Mouse (Mus musculus) cerebellum, postnatal 10 days (tissue): ENCODE measurements around the gene Mrpl20.
A peak's percentile ranks its signal among the peaks of the same experiment; 100 is the strongest.
"Not testable (repeated sequence)": the region's sequence is repeated elsewhere in the genome, so short reads cannot be mapped to it uniquely, and the experiment has no call there.

Source experiments
- DNase-seq, 2 experiments: peaks; one replicate each; pipeline ENCODE4 v3.0.0; 2021; ENCODE audit warnings: mixed read lengths in 2 of 2

Gene Mrpl20

DNA sequence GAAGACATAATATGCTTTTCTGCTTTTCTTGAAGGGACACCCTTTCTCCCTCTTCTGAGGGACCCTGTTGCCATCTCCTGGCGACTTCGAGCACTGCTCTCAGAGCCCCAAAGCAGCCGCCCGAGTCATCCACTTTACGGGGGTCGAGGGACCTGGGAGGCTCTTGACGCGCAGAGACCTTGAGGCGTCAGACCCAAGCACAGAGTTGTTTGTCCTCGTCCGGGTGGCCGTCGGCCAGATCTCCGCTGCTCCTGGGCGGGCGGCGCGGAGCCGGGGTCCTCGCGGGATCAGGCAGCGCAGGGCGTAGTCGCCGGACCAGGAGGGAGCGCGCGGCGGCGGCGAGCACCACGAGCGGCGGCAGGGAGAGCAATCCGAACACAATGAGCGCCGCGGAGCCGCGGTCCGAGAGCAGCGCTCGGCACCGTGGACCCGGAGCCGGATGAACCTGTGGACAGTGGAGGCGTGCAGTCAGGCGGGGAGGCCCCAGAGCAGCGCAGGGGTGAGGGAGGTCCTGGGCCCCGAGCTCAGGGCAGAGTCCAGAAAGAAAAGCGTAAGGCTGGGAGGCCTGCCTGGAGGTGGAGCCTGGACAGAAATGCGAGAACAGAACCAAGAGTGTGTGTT lies 18.5 kb upstream of the Mrpl20 start:
- DNase-seq: peak; percentile 93

DNA sequence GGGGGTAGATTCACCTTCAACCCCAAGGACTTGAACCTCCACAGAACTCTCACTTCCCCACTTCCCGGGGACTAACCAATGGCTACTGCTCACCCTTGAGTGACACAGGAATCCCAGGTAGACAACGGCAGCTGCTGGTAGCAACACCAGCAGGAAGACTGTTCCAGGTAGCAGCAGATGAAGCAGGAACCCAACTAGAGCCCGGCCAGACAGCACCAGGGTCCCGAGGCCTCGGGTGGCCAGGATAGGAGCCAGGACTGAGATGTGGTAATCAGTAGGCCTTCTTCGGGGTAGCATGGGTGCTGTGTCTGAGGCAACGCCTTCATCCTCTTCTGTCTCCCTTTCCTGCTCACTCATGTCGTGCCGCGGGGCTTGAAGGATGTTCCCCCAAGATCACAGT lies 17.4 kb upstream of the Mrpl20 start:
- DNase-seq: no peak

DNA sequence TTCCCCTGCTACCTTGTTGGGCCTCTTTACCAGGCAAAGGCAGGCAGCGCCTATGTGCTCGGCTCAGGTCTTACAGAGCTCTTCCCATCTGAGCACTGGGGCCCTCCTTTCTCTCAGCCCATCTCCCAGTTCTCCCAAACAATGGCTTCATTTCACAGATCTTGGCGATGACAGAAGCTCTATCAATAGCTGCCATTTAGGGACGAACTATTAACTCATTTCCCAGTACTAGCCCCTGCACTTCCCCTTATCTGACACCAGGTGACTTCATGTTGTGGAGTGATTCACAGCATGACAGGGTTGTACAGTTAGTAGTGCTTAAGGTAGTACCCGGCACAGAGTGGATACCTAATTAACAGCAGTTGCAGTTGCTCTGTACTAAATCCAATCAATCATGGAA lies 16.9 kb upstream of the Mrpl20 start, which contains the start of gene Tmem88b:
Gene Tmem88b (minus strand): TSS at position 56 of the 400 bp plus-strand sequence.
- DNase-seq: no peak

DNA sequence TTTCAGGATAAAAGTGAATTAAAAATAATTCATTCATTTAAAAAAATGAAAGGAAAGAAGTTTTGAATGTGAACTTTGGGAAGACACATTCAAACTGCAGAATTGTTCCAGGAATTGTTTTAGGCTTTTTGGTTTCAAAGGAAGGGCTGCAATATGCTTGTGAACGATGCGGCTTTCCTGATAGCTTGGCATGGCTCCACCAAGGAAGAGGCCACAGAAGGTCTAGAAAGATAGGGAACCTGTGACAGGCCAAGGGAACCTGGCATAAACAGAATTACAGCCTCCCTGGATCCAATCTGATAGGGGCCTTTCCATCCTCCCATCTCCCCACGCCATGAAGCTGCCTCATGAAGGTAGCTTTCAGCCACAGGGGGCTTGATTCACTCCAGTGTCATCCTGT lies 14.4 kb upstream of the Mrpl20 start:
- DNase-seq: no peak

DNA sequence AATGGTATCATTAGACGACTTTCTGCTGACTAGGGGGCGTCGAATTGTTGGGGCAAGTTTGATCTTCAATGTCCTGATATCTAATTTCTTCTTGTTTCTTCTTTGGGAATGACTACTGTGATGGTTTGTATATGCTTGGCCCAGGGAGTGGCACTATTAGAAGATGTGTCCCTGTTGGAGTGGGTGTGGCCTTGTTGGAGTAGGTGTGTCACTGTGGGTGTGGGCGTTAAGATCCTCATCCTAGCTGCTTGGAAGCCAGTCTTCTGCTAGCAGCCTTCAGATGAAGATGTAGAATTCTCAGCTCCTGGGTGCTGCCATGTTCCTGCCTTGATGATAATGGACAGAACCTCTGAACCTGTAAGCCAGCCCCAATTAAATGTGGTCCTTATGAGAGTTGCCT lies 13.8 kb upstream of the Mrpl20 start:
- DNase-seq: not testable (repeated sequence)

DNA sequence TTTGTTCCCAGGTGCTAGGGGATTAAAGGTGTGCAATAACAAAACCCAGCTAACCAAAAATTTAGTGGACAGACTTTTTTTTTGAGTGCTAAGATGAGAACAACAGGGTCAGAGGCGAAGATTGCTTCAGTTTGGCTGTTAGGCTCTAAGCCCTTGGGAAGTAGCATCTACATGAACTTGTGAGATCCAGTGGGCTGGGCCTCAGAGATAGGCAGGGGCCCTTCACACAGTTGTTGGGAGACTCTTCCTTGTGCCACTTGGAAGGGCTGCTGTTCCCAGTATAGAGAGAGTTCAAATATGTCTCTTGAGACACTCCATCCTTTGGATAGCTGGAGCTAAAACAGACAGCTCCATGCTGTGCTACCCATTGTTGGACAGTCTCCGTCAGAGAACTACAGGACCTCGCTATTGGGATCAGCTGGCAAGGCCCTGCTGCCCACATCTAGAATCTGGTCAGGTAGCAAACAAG lies 12.6 kb upstream of the Mrpl20 start, which contains the start of gene Ankrd65:
Gene Ankrd65 (plus strand): TSS at position 419 of the 469 bp plus-strand sequence.
- DNase-seq: no peak

DNA sequence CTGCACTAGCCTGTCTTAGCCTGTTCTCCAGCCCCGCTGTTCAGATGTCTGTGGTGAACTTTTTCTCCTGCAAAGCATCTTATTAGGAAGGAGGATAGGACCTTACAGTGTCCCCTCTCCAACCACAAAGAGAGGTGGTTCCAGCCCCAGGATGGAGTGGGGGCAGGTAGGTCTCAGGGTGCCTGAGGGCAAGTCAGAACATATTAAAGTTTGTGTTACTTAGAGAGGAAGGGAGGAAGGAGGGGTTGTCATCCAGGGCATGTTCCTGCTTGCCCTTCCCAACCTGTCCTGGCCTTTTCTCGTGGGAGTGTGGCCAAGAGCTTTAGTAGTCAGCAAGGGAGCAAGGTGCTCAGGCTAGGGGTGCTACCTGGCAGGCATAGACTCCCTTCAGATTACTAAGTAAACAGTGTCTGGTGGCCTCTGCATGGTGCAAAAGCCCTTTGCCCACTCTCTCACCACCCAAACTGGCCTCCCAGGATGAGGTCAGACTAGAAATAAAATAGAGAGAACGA lies 12.0 kb upstream of the Mrpl20 start:
- no peak for DNase-seq

DNA sequence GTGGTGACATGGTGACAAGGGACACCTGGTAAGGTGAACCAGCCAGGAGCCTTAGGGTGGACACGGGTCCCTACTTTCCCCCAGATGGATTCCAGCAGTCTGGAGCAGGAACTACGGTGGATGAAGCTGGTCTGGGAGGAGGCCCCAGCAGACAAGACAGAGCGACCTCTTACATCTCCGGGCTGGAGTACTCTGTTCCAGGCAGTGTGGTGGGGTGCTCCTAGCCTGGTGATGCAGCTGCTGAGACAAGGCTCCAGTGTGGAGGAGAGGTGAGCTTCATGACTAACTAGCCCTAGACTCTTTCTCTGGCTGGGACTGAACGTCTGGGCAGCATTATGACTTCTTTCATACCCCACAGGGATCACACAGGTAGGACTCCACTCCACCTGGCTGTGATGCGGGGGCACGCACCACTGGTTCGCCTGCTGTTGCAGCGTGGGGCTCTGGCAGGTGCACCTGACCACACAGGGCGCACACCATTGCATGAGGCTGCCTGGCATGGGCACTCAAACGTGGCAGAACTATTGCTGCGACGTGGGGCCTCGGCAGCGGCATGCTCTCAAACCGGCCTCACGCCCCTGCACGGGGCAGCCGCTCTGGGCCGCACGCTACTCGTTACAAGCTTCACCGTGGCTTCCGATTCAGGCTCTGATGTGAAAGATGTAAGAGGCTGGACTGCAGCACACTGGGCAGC lies 11.3 kb upstream of the Mrpl20 start:
- no peak for DNase-seq

DNA sequence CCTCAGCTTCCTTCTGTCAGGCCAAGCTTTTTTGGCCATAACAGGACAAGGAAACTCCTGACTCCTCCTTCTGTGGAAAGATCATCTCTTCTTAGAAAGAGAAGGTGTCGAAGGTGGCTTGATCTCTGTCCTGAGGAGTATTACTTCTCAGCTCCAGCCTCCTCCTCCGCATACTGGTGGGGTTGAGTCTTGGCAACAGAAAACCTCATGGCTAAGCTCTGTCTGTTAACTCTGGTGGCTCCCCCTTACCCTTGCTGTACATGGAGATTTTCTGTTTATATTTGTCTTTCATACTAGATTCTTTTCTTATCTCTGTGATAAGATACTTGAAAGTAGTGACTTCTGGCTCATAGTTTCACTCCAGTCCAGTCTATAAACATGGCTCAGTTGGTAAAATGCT lies 8.9 kb upstream of the Mrpl20 start:
- DNase-seq: no peak

DNA sequence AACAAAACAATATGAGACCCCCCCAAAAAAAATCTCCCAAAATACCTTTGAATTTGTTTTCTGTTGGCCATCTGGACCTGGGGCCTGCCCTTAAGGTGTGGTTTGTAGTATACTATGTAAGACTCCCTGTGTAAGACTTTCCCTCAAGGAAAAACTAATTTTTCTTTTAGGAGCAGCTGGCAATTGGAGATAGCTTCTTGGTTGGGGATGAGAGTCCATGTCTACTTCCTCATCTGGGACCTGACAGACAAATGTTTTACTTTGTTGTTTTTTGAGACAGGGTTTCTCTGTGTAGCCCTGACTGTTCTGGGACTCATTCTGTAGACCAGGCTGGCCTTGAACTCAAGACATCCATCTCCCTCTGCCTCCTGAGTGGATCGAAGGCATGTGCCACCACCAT lies 603 bp upstream of the Mrpl20 start:
- DNase-seq: no peak

DNA sequence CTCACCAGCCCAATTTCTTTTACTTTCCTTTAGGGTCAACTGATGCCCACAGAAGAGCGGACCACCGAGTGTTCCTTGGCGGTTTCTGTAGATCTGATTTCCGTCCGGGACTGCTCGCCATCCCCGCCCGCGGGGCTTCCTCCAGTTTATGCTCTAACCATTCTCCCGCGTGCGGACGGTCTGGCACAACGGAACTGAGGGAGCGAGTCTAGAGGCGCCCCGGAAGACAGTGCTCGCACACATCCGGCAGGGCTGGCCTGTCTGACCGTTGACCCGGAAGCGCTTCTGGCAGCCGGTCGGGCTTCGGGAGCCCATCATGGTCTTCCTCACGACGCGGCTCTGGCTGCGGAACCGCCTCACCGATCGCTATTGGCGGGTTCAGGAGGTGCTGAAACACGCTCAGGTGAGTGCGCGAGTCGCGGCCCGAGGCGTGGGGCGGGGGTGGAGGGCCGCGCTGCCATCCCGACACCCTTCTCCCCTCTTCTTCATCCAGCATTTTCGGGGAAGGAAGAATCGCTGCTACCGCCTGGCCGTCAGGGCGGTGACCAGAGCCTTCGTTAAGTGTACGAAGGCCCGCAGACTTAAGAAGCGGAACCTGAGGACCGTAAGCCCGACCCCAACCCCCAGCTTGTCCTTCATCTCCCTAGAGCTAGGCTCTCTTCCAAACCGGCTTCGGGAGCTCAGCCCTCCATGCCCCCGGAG lies 813 bp downstream of the Mrpl20 start:
- peak; percentile 99 for DNase-seq

DNA sequence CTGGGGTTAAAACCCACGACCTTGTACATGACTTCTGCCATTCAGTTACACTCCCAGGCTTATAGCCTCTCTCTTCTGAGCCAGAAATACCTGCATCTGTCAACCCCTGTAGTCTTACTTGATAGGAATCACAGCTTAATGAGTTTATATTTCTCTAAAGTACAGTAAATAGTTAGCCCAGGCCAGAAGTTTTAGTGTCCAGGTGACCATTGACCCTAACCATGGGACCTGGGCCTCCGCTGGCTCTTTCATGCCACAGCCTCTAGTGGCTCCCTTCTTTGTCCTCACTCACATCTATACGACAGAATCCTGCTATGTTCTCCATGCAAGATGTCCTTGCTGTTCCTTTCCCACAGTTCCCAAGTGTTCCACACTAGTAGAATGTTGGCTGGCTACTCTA lies 5.2 kb downstream of the Mrpl20 start:
- DNase-seq: no peak

DNA sequence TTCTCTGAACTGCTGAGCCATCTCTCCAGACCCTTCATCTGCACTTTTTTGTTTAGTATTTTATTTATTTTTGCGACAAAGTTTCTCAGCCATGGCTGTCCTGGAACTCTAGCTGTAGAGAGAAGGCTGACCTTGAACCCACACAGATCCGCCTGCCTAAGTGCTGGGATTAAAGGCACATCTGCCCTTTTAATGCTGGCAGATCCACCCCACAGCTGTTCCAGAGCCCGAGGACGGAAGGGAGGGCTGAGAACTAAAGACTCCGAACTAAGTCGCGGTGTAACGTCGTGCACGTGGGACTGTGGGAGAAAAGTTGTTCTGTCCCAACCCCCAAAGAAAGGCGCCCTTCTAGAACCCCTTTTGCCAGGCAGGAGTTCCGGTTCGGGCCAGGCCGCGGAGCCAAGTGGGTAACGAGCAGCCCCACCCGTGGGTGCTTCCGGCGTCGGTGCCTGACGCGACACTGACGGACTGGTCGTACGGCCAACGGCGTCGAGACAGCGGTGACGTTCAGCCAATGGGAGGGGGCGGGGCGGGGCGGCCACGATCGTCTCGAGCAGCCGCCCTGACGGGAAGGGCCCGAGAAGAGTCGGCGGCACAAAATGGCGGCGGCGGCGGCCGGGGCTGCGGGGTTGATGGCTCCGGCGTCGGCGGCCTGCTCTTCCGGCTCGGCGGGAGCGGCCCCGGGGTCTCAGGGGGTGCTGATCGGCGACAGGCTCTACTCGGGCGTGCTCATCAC lies 9.4 kb downstream of the Mrpl20 start, which contains the start of gene Ccnl2:
Gene Ccnl2 (plus strand): TSS at position 561 of the 736 bp plus-strand sequence.
- peak; percentile 95 to 97 for DNase-seq

DNA sequence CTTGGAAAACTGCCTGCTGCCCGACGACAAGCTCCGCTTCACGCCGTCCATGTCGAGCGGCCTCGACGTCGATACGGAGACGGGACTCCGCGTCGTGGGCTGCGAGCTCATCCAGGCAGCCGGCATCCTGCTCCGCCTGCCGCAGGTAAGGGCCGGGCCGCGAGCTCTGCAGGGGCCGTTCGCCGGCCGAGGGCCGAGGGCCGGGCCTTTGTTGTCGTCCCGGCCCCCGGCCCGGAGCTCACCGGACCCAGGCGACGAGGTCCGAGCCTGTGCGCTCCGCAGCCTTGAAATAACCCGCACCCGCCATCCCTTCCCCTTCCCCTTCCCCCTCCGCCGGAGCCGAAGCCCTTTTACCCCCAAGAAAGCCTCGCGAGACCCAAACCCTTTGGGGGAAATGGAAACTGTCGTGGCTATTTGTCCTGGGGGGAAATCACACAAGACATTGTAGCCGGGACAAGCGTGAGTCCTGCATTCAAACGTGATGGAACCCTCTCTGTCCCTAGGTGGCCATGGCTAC lies 10.0 kb downstream of the Mrpl20 start:
- peak; percentile 56 to 69 for DNase-seq

DNA sequence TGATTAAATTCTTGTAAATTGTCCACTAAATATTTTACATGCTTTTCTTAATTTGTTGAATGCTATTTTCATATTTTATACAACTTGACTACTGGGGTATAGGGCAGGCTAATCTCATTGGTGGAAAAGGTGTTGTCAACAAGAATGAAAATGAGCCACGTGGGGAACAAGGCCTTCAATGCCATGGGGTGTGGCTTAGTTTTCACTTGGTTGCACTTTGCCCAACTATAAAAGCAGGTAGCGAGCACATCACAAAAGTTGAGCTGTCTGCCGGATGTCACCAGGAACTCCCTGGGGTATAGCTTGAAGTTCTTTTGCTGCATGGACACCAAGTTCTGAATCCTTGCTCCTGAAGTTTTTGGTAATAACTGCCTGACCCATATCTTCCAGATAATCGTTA lies 14.9 kb downstream of the Mrpl20 start:
- no peak for DNase-seq

DNA sequence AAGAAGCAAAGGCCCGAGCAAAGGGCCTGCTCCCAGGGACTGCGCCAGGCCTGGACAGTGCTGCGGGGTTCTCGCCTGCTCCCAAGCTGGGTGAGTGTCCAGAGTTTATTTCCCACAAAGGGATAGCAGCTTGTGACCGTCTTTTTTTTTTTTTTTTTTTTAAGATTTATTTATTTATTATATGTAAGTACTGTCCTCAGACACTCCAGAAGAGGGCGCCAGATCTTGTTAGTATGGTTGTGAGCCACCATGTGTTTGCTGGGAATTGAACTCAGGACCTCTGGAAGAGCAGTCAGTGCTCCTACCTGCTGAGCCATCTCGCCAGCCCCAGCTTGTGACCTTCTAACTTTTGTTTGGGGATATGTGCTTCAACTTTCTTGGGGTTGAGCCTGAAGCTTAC lies 18.3 kb downstream of the Mrpl20 start:
- peak; percentile 39 to 60 for DNase-seq

DNA sequence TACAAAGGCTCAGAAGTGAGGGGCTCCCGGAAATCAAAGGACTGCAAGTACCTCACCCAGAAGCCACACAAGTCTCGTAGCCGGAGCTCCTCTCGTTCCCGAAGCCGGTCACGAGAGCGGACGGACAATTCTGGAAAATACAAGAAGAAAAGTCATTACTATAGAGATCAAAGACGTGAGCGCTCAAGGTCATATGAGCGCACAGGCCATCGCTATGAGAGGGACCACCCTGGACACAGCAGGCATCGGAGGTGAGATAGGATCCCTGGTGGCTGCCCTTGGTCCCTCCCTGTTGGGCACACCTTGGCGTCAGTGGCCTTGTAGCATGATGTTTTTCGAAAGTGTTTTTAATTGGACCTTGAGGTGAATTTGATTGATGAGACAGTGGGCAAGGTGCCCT lies 20.8 kb downstream of the Mrpl20 start:
- no peak for DNase-seq

DNA sequence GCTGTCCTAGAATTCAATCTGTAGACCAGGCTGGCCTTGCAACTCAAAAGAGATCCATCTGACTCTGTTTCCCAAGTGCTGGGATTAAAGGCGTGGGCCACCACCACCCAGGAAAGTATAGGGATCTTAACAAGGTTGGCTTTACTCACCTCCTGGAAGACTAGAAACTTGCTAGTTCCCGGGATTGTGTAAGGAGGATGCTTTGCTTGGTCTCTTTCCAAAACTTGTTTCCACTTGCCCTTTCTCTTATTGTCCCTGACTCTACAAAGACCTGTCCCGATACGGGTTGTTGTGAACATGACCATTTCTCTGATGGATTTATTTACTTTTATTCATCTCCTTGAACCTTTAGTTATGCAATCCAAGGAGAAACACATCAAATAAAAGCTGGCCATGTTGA lies 27.2 kb downstream of the Mrpl20 start:
- no peak for DNase-seq

DNA sequence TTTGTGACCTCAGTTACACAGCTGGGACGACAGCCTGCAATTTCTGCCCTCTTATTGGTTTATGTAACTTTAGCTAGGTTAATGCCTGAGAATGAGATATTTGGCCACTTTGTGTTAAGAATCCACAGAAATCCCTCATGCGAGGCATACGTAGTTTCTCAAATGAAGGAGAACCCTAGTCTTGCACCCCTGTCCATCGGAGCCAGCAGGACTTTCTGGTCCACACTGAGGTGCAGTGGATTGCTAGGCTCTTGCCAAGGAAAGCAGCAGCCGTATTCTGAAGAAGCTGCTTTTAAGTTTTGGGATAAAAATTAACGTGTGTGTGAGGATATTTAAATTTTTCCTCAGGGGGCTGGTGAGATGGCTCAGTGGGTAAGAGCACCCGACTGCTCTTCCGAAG lies 27.9 kb downstream of the Mrpl20 start:
- no peak for DNase-seq

DNA sequence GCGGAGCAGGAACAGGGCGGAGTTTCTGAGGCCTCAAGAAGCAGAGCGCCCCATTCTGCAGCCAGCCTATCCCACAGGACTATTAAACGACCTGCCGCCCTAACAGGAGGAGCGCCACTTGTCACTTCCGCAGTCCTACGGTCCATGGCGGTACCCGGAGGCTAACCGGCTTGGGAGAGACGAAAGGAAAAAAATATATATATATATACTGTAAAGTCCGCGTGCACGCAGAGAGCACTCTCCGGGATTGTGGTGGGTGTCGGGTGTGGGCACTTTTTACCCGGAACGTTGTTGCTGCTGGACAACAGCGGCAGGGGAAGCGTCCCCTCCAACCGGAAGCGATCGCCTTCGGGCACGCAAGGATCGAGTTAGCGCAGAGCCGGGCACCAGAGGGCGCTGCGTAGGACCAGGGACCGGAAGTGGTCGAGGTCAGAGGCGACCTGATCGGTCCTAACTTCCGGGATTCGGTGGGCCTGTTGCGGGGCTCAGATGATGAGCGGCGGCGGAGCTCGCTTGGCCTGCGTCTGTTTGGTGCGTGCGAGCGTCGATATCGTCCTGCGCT lies 28.6 kb downstream of the Mrpl20 start, which contains the start of gene Aurkaip1:
Gene Aurkaip1 (plus strand): TSS at position 68 of the 562 bp plus-strand sequence.
- DNase-seq: peak; percentile 99

DNA sequence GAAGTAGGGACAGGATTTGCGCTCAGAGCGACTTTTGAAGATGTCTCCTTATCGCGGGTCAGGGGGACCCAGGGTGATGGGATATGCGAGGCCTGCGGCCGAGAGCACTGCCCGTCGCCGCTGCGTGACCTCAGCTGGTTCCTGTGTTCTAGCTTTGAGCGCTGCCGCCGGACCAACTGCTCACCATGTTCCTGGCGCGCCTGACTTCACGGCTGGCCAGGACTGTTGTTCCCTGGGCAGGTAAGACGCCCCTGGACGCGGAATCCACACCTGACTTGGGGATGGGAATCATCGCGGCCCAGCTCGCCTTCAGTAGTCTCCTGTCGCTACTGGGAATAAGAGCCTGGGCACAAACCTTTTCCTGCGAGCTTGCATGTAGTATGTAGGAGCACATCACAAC lies 29.2 kb downstream of the Mrpl20 start:
- DNase-seq: no peak

DNA sequence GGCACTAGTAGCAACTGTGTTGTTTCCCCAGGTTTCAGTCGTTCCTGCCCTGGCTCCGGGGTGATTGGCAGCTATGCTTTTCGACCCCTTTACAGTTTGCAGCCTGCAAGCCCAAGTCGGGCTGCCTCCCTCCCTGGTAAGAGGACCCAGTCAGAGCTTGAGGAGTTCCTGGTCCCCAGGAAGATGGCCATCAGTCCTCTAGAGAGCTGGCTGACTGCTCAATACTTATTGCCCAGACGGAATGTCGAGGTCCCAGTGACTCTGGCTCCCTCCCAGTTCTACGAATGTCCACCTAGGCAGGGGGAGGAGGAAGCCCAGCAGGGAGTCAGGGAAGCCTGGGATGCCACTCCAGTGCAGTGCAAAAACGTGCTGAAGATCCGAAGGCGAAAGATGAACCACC lies 29.6 kb downstream of the Mrpl20 start:
- peak in 1 of 2 experiments; percentile 43 for DNase-seq
